Mouse (Mus musculus) limb, embryonic 11.5 days (tissue): Measurements from ENCODE around the gene 0610037L13Rik. TPM values are rescaled to one million over a fixed set of nuclear protein-coding genes. Genes with fewer than 3 reads are reported as not detected.

Source experiments
- ATAC-seq: fragments of 200-750 bp; cut with Nextera tagmentation; 2 replicates; pipeline ENCODE4 v1.8.0; 2017; ENCODE audit warnings: low read depth; ENCODE audit not compliant: insufficient number of reproducible peaks, low FRiP score, low TSS enrichment
- DNase-seq: peaks from one replicate; pipeline ENCODE4 v3.0.0-alpha.2; 2015; ENCODE audit warnings: low spot score
- H3K27ac ChIP-seq: fragments of 300-500 bp; sonication (generic); replicated peaks from 2 replicates; pipeline ENCODE4 v1.5.1; 2014; ENCODE audit warnings: low read depth, mild to moderate bottlenecking, low read length
- H3K27me3 ChIP-seq: fragments of 300-500 bp; sonication (generic); 2 replicates; pipeline ENCODE4 v1.6.1; 2014; ENCODE audit warnings: mild to moderate bottlenecking, low read length, mixed read lengths; ENCODE audit not compliant: control insufficient read depth, insufficient read depth
- H3K36me3 ChIP-seq: fragments of 300-500 bp; sonication (generic); 2 replicates; pipeline ENCODE4 v1.6.1; 2014; ENCODE audit warnings: mild to moderate bottlenecking, low read length, moderate library complexity, mixed read lengths; ENCODE audit not compliant: control insufficient read depth, insufficient read depth
- H3K4me1 ChIP-seq: fragments of 300-500 bp; sonication (generic); 2 replicates; pipeline ENCODE4 v1.6.1; 2014; ENCODE audit warnings: low read length, mixed read lengths; ENCODE audit not compliant: control insufficient read depth, insufficient read depth
- H3K4me2 ChIP-seq: fragments of 300-500 bp; sonication (generic); 2 replicates; pipeline ENCODE4 v1.6.1; 2014; ENCODE audit warnings: low read depth, mild to moderate bottlenecking, moderate library complexity; ENCODE audit not compliant: severe bottlenecking
- H3K4me3 ChIP-seq: fragments of 300-500 bp; sonication (generic); 2 replicates; pipeline ENCODE4 v1.5.1; 2014; ENCODE audit warnings: low read depth, low read length
- H3K9ac ChIP-seq: fragments of 300-500 bp; sonication (generic); 2 replicates; pipeline ENCODE4 v1.6.1; 2014; ENCODE audit warnings: mild to moderate bottlenecking, low read length
- H3K9me3 ChIP-seq: fragments of 300-500 bp; sonication (generic); 2 replicates; pipeline ENCODE4 v1.6.1; 2016; ENCODE audit warnings: low read length; ENCODE audit not compliant: control insufficient read depth
- WGBS: fragments of 180-500 bp; shearing (Covaris S2); extraction: QIAGEN DNeasy Blood & Tissue Kit; methylation state at CpG from one replicate; pipeline ENCODE4 v1.1.7; 2014; 5-methylcytosine and 5-hydroxymethylcytosine counted together
- polyA plus RNA-seq: library from polyadenylated mRNA; unstranded; fragments of >200 nt; fragmentation: Nextera tagmentation; extraction: Ambion mirVana; gene quantifications from 2 replicates; pipeline ENCODE4 v1.2.1, GENCODE M21; 2014

0610037L13Rik gene
- polyA plus RNA-seq, 1 experiment from 2014 or later: 130 TPM

DNA sequence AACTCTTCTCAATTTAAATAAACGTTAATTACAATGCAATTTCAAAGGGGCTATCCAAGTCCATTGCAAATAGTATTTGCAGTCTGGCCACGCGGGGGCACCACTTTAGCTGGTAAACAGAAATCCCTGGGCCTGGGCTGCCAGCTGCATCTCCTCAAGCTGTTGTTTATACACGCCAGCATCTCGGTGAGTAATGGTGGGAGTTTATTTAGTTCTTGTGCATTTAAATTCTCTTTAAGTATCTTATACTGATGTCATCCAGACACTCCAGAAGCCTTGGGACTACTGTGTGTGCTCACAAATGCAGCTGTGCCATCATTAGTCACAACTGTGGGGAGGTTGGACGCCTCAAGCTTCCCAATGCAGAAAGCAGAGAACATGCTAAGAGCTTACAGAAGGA lies 47.7 kb downstream of the 0610037L13Rik start:
- Histone ChIP-seq H3K27me3 (no peaks in the 10 kb centered on the region), H3K4me2 (no peak overlapping the region), H3K4me1 (no peaks in the 10 kb centered on the region), H3K36me3 (no peaks in the 10 kb centered on the region), H3K27ac (no peak overlapping the region), H3K4me3 (no peak overlapping the region), H3K9ac (no peak overlapping the region), H3K9me3 (no peaks in the 10 kb centered on the region)
- DNase-seq (peak; percentile 78), ATAC-seq (no peak)
- WGBS: 30% methylated on average over 6 of the region's 6 CpGs

- no peaks in the 10 kb centered on the region for H3K4me1 ChIP-seq
- WGBS: 82% methylated on average over 2 of the region's 2 CpGs
- no peak for ATAC-seq
Observed at GRCm38 (mm10) chr4:107938124-107938523, 48.5 kb downstream of the 0610037L13Rik start.

GRCm38 (mm10) chr4:107942741-107943140 lies 53.1 kb downstream of the 0610037L13Rik start:
- no peak overlapping the region for H3K9ac ChIP-seq
- no peaks in the 10 kb centered on the region for H3K9me3 ChIP-seq
- no peaks in the 10 kb centered on the region for H3K27me3 ChIP-seq
- no peaks in the 10 kb centered on the region for H3K36me3 ChIP-seq
- ATAC-seq (no peak), DNase-seq (no peak)
- H3K4me1 ChIP-seq: no peaks in the 10 kb centered on the region
- 81% methylated on average over 7 of the region's 7 CpGs for WGBS
- H3K4me2 ChIP-seq: no peak overlapping the region
- no peak overlapping the region for H3K4me3 ChIP-seq
- H3K27ac ChIP-seq: no peak overlapping the region

More at GRCm38 (mm10) chr4:107938124-107938523, 48.5 kb downstream of the 0610037L13Rik start:
- Histone ChIP-seq H3K4me2 (no peak overlapping the region), H3K27me3 (no peaks in the 10 kb centered on the region), H3K27ac (no peak overlapping the region), H3K9ac (no peak overlapping the region), H3K4me3 (no peak overlapping the region), H3K36me3 (no peaks in the 10 kb centered on the region), H3K9me3 (no peaks in the 10 kb centered on the region)
- no peak for DNase-seq

DNA sequence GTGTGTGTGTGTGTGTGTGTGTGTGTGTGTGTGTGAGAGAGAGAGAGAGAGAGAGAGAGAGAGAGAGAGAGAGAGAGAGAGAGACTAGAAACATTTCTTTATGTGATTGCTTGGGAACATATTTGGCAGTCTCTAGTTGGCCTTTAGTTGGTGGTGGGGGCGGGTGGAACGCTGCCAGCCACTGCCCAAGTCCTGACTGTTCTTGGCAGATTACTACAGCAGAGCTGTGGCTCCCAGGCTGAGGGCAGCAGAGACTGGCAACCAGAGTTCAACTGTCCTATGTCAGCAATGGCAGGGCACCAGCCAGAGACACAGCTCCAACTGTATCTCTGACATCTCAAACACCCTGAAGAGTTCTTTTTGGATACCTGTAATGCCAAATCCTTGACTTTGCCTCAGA lies 54.5 kb downstream of the 0610037L13Rik start:
- no peaks in the 10 kb centered on the region for H3K4me1 ChIP-seq
- WGBS: 86% methylated on average over 2 of the region's 2 CpGs
- no peaks in the 10 kb centered on the region for H3K9me3 ChIP-seq
- H3K36me3 ChIP-seq: no peaks in the 10 kb centered on the region
- no peak overlapping the region for H3K4me3 ChIP-seq
- no peak overlapping the region for H3K27ac ChIP-seq
- no peak for DNase-seq
- ATAC-seq: no peak
- H3K4me2 ChIP-seq: no peak overlapping the region
- no peak overlapping the region for H3K9ac ChIP-seq
- H3K27me3 ChIP-seq: no peaks in the 10 kb centered on the region

Other genes with a start within 250 kb of the 0610037L13Rik start
- gene Dmrtb1, start 205.6 kb upstream of the 0610037L13Rik start, polyA plus RNA-seq: 0.11 and 0.14 TPM in 2 replicates
- gene Lrp8, start 87.6 kb upstream of the 0610037L13Rik start, polyA plus RNA-seq: 5.0 and 8.9 TPM in 2 replicates
- gene Magoh, start 10.1 kb upstream of the 0610037L13Rik start, polyA plus RNA-seq: 284 and 285 TPM in 2 replicates
- 38.8 and 40.2 TPM in 2 replicates for gene Cpt2, start 33.8 kb downstream of the 0610037L13Rik start, polyA plus RNA-seq
- not detected in 2 replicates for gene Slc1a7, start 78.5 kb downstream of the 0610037L13Rik start, polyA plus RNA-seq
- 0.35 and 1.0 TPM in 2 replicates for gene Podn, start 206.6 kb downstream of the 0610037L13Rik start, polyA plus RNA-seq